Mouse (Mus musculus) adrenal gland, adult 18-20 months (tissue): ENCODE results near the gene Gm45213. TPM values are rescaled to one million over a fixed set of nuclear protein-coding genes. Genes with fewer than 3 reads are reported as not detected.

Experiments
- DNase-seq, 2 experiments: peaks; one replicate each; pipeline ENCODE4 v3.0.0; 2021 to 2022; ENCODE audit warnings: low spot score in 2 of 2
- total RNA-seq, 2 experiments: library from RNA; stranded (reverse); gene quantifications; 1 replicate in 1 of 2; 2 replicates in 1 of 2; pipeline ENCODE4 v1.2.3; 2021

The Gm45213 gene
- total RNA-seq, 2 experiments from 2014 or later = not detected

GRCm38 (mm10) chr7:66106581-66107056, 63.2 kb downstream of the Gm45213 start:
- no peak for DNase-seq

GRCm38 (mm10) chr7:66107206-66107605, 63.8 kb downstream of the Gm45213 start:
- no peak for DNase-seq

GRCm38 (mm10) chr7:66107930-66108329, 64.5 kb downstream of the Gm45213 start:
- DNase-seq = no peak

- DNase-seq = peak; percentile 89
Measured at GRCm38 (mm10) chr7:66108961-66109854, 65.8 kb downstream of the Gm45213 start, which contains the start of gene Chsy1. Gene Chsy1 (plus strand): TSS chr7:66109515.

GRCm38 (mm10) chr7:66109855-66110635, 66.6 kb downstream of the Gm45213 start:
- peak; percentile 28 to 49 for DNase-seq

- no peak for DNase-seq
Measured at GRCm38 (mm10) chr7:66110636-66111112, 67.3 kb downstream of the Gm45213 start.

- no peak for DNase-seq
Measured at GRCm38 (mm10) chr7:66111211-66111610, 67.8 kb downstream of the Gm45213 start.

Other genes with a start within 250 kb of the Gm45213 start
- gene Pcsk6, start 181.9 kb upstream of the Gm45213 start, total RNA-seq = 10 to 100 TPM; 20.1 to 32.2 TPM
- gene Snrpa1, start 15.4 kb downstream of the Gm45213 start, total RNA-seq = 10 to 100 TPM; 33.8 to 37.2 TPM
- 100 to 1,000 TPM in 1 of 2 experiments, 10 to 100 TPM in 1; 79.4 to 118 TPM for gene Selenos, start 36.0 kb downstream of the Gm45213 start, total RNA-seq
- 10 to 100 TPM; 15.1 to 17.4 TPM for gene Chsy1, start 65.9 kb downstream of the Gm45213 start, total RNA-seq